Mouse (Mus musculus): Measurements from ENCODE around the gene Olfr782.
A peak's percentile ranks its signal among the peaks of the same experiment; 100 is the strongest.

GRCm38 (mm10) chr10:129357307-129357706 is 8.7 kb downstream of the Olfr782 start:
- TF ChIP-seq MYOD1 (IDR thresholded peaks at IDR 0.05; ENCODE audit: control insufficient read depth in 1 of 3, insufficient read length in 2 of 3, low read depth in 2 of 3): peak in 2 of 3 experiments; percentile 40 to 50
- TF ChIP-seq POLR2A (IDR thresholded peaks at IDR 0.05; ENCODE audit: insufficient read length, low read depth): no peak
- no peak for TF ChIP-seq E2F4 (IDR thresholded peaks at IDR 0.05; ENCODE audit: insufficient read depth)
- no peak for TF ChIP-seq USF1 (IDR thresholded peaks at IDR 0.05; ENCODE audit: low read depth)

All from myocyte (in vitro differentiated cells).